Mouse (Mus musculus) skeletal muscle tissue, adult 2 months (tissue): ENCODE data around the gene Fcgr3.

Source experiments
- DNase-seq: peaks from one replicate; pipeline ENCODE4 v3.0.0-alpha.2; 2012; ENCODE audit warnings: low read depth, low spot score

Gene Fcgr3

GRCm38 (mm10) chr1:171016676-171017356 lies 47.9 kb downstream of the Fcgr3 start:
- no peak for DNase-seq

- DNase-seq: no peak
These were observed 53.0 kb downstream of the Fcgr3 start for GRCm38 (mm10) chr1:171011733-171012132.

- no peak for DNase-seq
These were observed 57.8 kb downstream of the Fcgr3 start for GRCm38 (mm10) chr1:171006905-171007304.

GRCm38 (mm10) chr1:171006335-171006734 lies 58.4 kb downstream of the Fcgr3 start:
- no peak for DNase-seq

- DNase-seq: no peak
These were observed 59.1 kb downstream of the Fcgr3 start for GRCm38 (mm10) chr1:171005586-171005985.

GRCm38 (mm10) chr1:171005081-171005480 lies 59.7 kb downstream of the Fcgr3 start:
- DNase-seq: no peak
